Mouse (Mus musculus) stomach, postnatal 0 days (tissue): ENCODE results near the gene Ppard.
"Not testable (repeated sequence)": the region's sequence is repeated elsewhere in the genome, so short reads cannot be mapped to it uniquely, and the experiment has no call there.

Experiments
- CTCF ChIP-seq: IDR thresholded peaks from 2 replicates; pipeline ENCODE4 v1.5.1; 2016; ENCODE audit warnings: antibody characterized with exemption, low read depth, mild to moderate bottlenecking, moderate library complexity
- EP300 ChIP-seq: optimal IDR thresholded peaks from 2 replicates; pipeline ENCODE3; 2016; ENCODE audit warnings: antibody characterized with exemption

DNA sequence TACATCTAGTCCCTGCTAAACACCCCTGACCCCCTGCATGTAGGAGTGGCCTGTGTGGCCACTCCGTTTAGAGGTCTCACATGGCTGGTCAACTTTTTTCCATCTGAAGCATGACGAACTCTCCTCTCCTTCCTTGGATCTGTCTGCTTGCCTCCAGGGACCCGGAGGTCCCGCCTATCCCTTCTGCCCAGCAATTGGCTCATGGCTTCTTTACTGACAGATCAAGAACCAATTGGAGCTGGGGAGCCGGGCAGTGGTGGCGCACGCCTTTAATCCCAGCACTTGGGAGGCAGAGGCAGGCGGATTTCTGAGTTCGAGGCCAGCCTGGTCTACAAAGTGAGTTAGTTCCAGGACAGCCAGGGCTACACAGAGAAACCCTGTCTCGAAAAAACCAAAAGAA is 10.0 kb upstream of the Ppard start:
- TF ChIP-seq CTCF, EP300: not testable (repeated sequence)
